Comparison of ENCODE assay signal across 9 mouse cellular contexts in the genomic region with DNA sequence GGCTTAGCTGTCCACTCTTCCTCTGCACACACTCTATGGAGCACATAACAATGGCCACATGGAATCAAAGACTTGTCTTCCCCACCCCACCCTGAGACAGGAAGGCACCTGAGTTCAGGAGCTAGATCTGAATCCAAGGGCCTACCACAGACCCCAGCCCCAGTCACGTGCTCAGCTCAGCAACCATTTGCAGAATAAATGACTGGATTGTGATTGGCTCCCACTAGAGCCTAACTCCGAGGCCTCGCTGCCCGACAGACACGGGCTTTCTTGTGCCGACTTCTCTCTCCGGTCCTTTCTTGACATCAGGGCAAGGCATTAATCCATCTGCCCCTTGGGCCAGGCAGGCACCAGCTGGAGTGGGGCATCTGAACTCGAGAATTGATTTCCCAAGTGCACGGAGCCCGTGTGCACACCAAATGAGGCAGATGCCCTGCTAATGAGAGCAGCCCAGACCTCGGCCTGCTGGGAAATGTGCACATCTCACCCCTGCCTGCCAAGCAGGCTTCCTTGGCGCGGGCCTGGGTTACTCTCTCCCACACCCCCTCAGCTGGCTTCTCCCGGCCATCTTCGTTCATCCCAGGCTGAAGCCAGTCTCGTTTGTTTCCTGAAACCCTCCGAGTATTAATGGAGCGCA.
DNase-seq lines count a peak whose midpoint lies in the region; ATAC-seq and TF ChIP-seq lines count a peak whose summit lies in the region.
"Had no signal": no experiment of that assay in that cellular context is flagged by ENCODE, and none has a peak within 500 bp of the region (broad histone marks: within the 10 kb centered on the region; RNA-seq: fewer than 3 reads in every experiment).

No protein-coding gene starts in this region.

- no peak for TF ChIP-seq POLR2A in heart, adult 2 months (IDR thresholded peaks at IDR 0.05; ENCODE audit: insufficient read depth, low read depth, low read length)

- no peaks in the 10 kb centered on the region for H3K27me3 ChIP-seq in neural tube, embryonic 11.5 days (ENCODE audit: control insufficient read depth, insufficient read depth, low read length)
- H3K27me3 ChIP-seq in forebrain, postnatal 0 days (ENCODE audit: insufficient read depth, low read length) = no peaks in the 10 kb centered on the region
- H3K27me3 ChIP-seq in midbrain, embryonic 11.5 days (ENCODE audit: control insufficient read depth, insufficient read depth, low read length) = no peaks in the 10 kb centered on the region
- H3K27me3 ChIP-seq in heart, adult 2 months (ENCODE audit: control insufficient read depth, insufficient read depth, low read length) = no peaks in the 10 kb centered on the region

- peak; percentile 75 for ATAC-seq in neural tube, embryonic 11.5 days (ENCODE audit: insufficient read depth, low FRiP score, low TSS enrichment)
- ATAC-seq in forebrain, postnatal 0 days = peak; percentile 85
- peak; percentile 84 for ATAC-seq in midbrain, embryonic 11.5 days (ENCODE audit: low FRiP score)

- 69% methylated on average over 18 of the region's 18 CpGs for WGBS in neural tube, embryonic 11.5 days
- 40% methylated on average over 18 of the region's 18 CpGs for WGBS in forebrain, postnatal 0 days
- 80% methylated on average over 18 of the region's 18 CpGs for WGBS in midbrain, embryonic 11.5 days
- WGBS in heart, adult 2 months = 83% methylated on average over 18 of the region's 18 CpGs

- intact Hi-C loops in heart, adult 2 months (cut with DNase I) = no loop called here

- DNase-seq in neural tube, embryonic 11.5 days (ENCODE audit: low spot score) = peak; percentile 57
- DNase-seq in neural tube, embryonic 10.5 days (ENCODE audit: extremely low spot score, low spot score) = no peak
- peak; percentile 50 for DNase-seq in forebrain, postnatal 0 days
- no peak for DNase-seq in midbrain, embryonic 11.5 days (ENCODE audit: low spot score, missing footprints)
- no peak for DNase-seq in heart, adult 2 months
- DNase-seq in spleen, adult 18-20 months = no peak
- DNase-seq in thymus, postnatal 25 days = no peak
- DNase-seq: heart, postnatal 36 days had no signal

- TF ChIP-seq CTCF in forebrain, postnatal 0 days (IDR thresholded peaks at IDR 0.05; ENCODE audit: low read depth) = no peak
- TF ChIP-seq CTCF in heart, adult 2 months (IDR thresholded peaks at IDR 0.05) = no peak

- no peaks in the 10 kb centered on the region for H3K9me3 ChIP-seq in neural tube, embryonic 11.5 days (ENCODE audit: control insufficient read depth, low read length)
- no peaks in the 10 kb centered on the region for H3K9me3 ChIP-seq in forebrain, postnatal 0 days (ENCODE audit: low read length)
- no peaks in the 10 kb centered on the region for H3K9me3 ChIP-seq in midbrain, embryonic 11.5 days (ENCODE audit: control insufficient read depth, low read length)

- H3K79me2 ChIP-seq in heart, adult 2 months (replicated peaks; ENCODE audit: control insufficient read depth, insufficient read depth, low read length) = no peaks in the 10 kb centered on the region

- H3K4me2 ChIP-seq in neural tube, embryonic 11.5 days (ENCODE audit: low read depth) = no peak overlapping the region
- no peak overlapping the region for H3K4me2 ChIP-seq in forebrain, postnatal 0 days (ENCODE audit: low read depth)
- no peak overlapping the region for H3K4me2 ChIP-seq in midbrain, embryonic 11.5 days

- H3K27ac ChIP-seq in neural tube, embryonic 11.5 days (ENCODE audit: low read depth, low read length) = peak overlapping the region; percentile 73
- H3K27ac ChIP-seq in forebrain, postnatal 0 days (ENCODE audit: low read depth, low read length) = peak overlapping the region; percentile 40
- H3K27ac ChIP-seq in midbrain, embryonic 11.5 days (ENCODE audit: low read depth, low read length) = peak overlapping the region; percentile 76
- H3K27ac ChIP-seq in heart, adult 2 months = no peak overlapping the region

- no peak for TF ChIP-seq EP300 in heart, adult 2 months (IDR thresholded peaks at IDR 0.05; ENCODE audit: insufficient read depth, low read depth, low read length)

- no peaks in the 10 kb centered on the region for H3K36me3 ChIP-seq in neural tube, embryonic 11.5 days (ENCODE audit: control insufficient read depth, insufficient read depth, low read length)
- no peaks in the 10 kb centered on the region for H3K36me3 ChIP-seq in forebrain, postnatal 0 days (ENCODE audit: insufficient read depth)
- H3K36me3 ChIP-seq in midbrain, embryonic 11.5 days (ENCODE audit: control insufficient read depth, insufficient read depth, low read length) = no peaks in the 10 kb centered on the region
- no peaks in the 10 kb centered on the region for H3K36me3 ChIP-seq in heart, adult 2 months (ENCODE audit: control insufficient read depth, insufficient read depth, low read length)

- H3K4me1 ChIP-seq in neural tube, embryonic 11.5 days (ENCODE audit: control insufficient read depth, insufficient read depth, low read length) = no peaks in the 10 kb centered on the region
- H3K4me1 ChIP-seq in forebrain, postnatal 0 days (ENCODE audit: insufficient read depth) = 0 out of 2 replicates have a peak, but pooled peaks cover 6% of the 10 kb centered on the region
- H3K4me1 ChIP-seq in midbrain, embryonic 11.5 days (ENCODE audit: control insufficient read depth, insufficient read depth, low read length) = peaks cover 8% of the 10 kb centered on the region
- H3K4me1 ChIP-seq in heart, adult 2 months (ENCODE audit: control insufficient read depth, insufficient read depth, low read length) = no peaks in the 10 kb centered on the region

- peak overlapping the region; percentile 41 for H3K9ac ChIP-seq in neural tube, embryonic 11.5 days (ENCODE audit: low read length)
- H3K9ac ChIP-seq in forebrain, postnatal 0 days = no peak overlapping the region
- no peak overlapping the region; the same call in 1 of the 2 replicates for H3K9ac ChIP-seq in midbrain, embryonic 11.5 days (ENCODE audit: low read length)
- no peak overlapping the region for H3K9ac ChIP-seq in heart, adult 2 months (ENCODE audit: low read depth, low read length)

- no peak overlapping the region for H3K4me3 ChIP-seq in neural tube, embryonic 11.5 days (ENCODE audit: low read depth, low read length)
- H3K4me3 ChIP-seq in forebrain, postnatal 0 days (ENCODE audit: low read depth, low read length) = no peak overlapping the region
- H3K4me3 ChIP-seq in midbrain, embryonic 11.5 days (ENCODE audit: low read depth, low read length) = no peak overlapping the region
- H3K4me3 ChIP-seq in heart, adult 2 months = no peak overlapping the region
- H3K4me3 ChIP-seq: megakaryocyte, embryonic 14.5 days had no signal

Comparison
In these comparisons a context has a peak if more than half of its experiments do, and no peak if none do; other contexts are left out.
1. DNase-seq: peak in neural tube, embryonic 11.5 days (single experiment) and forebrain, postnatal 0 days (single experiment); none in neural tube, embryonic 10.5 days (single experiment), midbrain, embryonic 11.5 days (single experiment), heart, adult 2 months (0 of 2), spleen, adult 18-20 months (0 of 2) and thymus, postnatal 25 days (single experiment).
2. Peak in every context shown above with its lines, with median percentiles within 50 percentile points of each other: ATAC-seq.